Mouse (Mus musculus) liver, postnatal 0 days (tissue): ENCODE measurements around the gene F2rl1.

Experiments used
- CTCF ChIP-seq: sonication (generic); IDR thresholded peaks from 2 replicates; pipeline ENCODE4 v1.5.1; 2016; ENCODE audit warnings: antibody characterized with exemption, low read depth
- EP300 ChIP-seq: IDR thresholded peaks from 2 replicates; pipeline ENCODE4 v1.6.1; 2016; ENCODE audit warnings: antibody characterized with exemption, low read depth, mild to moderate bottlenecking

DNA sequence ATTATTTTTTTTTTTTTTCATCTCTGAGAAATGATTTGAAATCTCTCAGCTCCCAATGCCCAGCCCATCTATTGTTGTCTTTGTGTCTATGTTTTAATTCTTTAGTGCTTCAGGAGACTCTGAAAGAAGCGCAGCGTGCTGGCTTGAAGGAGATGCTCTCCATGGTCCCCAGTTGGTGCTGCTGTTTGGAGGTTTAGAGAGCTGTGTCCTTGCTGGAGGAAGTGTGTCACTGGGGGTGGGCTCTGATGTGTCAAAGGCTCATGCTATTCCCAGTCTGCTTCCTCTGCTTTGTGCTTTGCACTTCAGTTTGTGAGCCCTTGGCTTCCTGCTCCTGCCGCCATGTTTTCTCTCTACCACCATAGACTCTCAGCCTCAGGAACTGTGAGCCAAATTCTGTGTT is 43.3 kb upstream of the F2rl1 start:
- TF ChIP-seq EP300: no peak
- no peak for TF ChIP-seq CTCF
